Mouse (Mus musculus): ENCODE measurements around the gene Adcy4. TPM values are rescaled to one million over a fixed set of nuclear protein-coding genes. Genes with fewer than 3 reads are reported as not detected.

The Adcy4 gene
- polyA plus RNA-seq, 1 experiment = 7.8 TPM

GRCm38 (mm10) chr14:55747051-55747847, 36.6 kb downstream of the Adcy4 start:
- no peak for DNase-seq (ENCODE audit: low read depth)
- TF ChIP-seq POLR2A (IDR thresholded peaks at IDR 0.05; ENCODE audit: borderline replicate concordance, extremely low read depth, insufficient read depth, insufficient read length, poor library complexity, severe bottlenecking) (no peak), CTCF (IDR thresholded peaks at IDR 0.05; ENCODE audit: borderline replicate concordance, extremely low read depth, insufficient read depth, insufficient read length) (no peak)

GRCm38 (mm10) chr14:55745861-55746237, 38.0 kb downstream of the Adcy4 start:
- TF ChIP-seq CTCF (IDR thresholded peaks at IDR 0.05; ENCODE audit: borderline replicate concordance, extremely low read depth, insufficient read depth, insufficient read length) (no peak), POLR2A (IDR thresholded peaks at IDR 0.05; ENCODE audit: borderline replicate concordance, extremely low read depth, insufficient read depth, insufficient read length, poor library complexity, severe bottlenecking) (no peak)
- no peak for DNase-seq (ENCODE audit: low read depth)

- DNase-seq (ENCODE audit: low read depth) = peak; percentile 93
- TF ChIP-seq POLR2A (IDR thresholded peaks at IDR 0.05; ENCODE audit: borderline replicate concordance, extremely low read depth, insufficient read depth, insufficient read length, poor library complexity, severe bottlenecking) = 0 out of 2 replicates have a peak, but pooled peaks have one; percentile 49
- no peak for TF ChIP-seq CTCF (IDR thresholded peaks at IDR 0.05; ENCODE audit: borderline replicate concordance, extremely low read depth, insufficient read depth, insufficient read length)
Measured at GRCm38 (mm10) chr14:55745180-55745860, 38.6 kb downstream of the Adcy4 start, which contains the start of the genes Dhrs1 and Nop9. Gene Dhrs1, minus strand, starts transcription at chr14:55745690. Gene Nop9, plus strand, starts transcription at chr14:55745693.

GRCm38 (mm10) chr14:55743711-55744110, 40.2 kb downstream of the Adcy4 start:
- TF ChIP-seq CTCF (IDR thresholded peaks at IDR 0.05; ENCODE audit: borderline replicate concordance, extremely low read depth, insufficient read depth, insufficient read length) (peak; percentile 98), POLR2A (IDR thresholded peaks at IDR 0.05; ENCODE audit: borderline replicate concordance, extremely low read depth, insufficient read depth, insufficient read length, poor library complexity, severe bottlenecking) (no peak)
- peak; percentile 83 for DNase-seq (ENCODE audit: low read depth)

- TF ChIP-seq CTCF (IDR thresholded peaks at IDR 0.05; ENCODE audit: borderline replicate concordance, extremely low read depth, insufficient read depth, insufficient read length) (no peak), POLR2A (IDR thresholded peaks at IDR 0.05; ENCODE audit: borderline replicate concordance, extremely low read depth, insufficient read depth, insufficient read length, poor library complexity, severe bottlenecking) (no peak)
- DNase-seq (ENCODE audit: low read depth) = no peak
Measured at GRCm38 (mm10) chr14:55737086-55737687, 46.7 kb downstream of the Adcy4 start.

GRCm38 (mm10) chr14:55735758-55736157, 48.1 kb downstream of the Adcy4 start:
- DNase-seq (ENCODE audit: low read depth) = no peak
- no peak for TF ChIP-seq CTCF (IDR thresholded peaks at IDR 0.05; ENCODE audit: borderline replicate concordance, extremely low read depth, insufficient read depth, insufficient read length)
- TF ChIP-seq POLR2A (IDR thresholded peaks at IDR 0.05; ENCODE audit: borderline replicate concordance, extremely low read depth, insufficient read depth, insufficient read length, poor library complexity, severe bottlenecking) = no peak

- no peak for DNase-seq (ENCODE audit: low read depth)
- TF ChIP-seq POLR2A (IDR thresholded peaks at IDR 0.05; ENCODE audit: borderline replicate concordance, extremely low read depth, insufficient read depth, insufficient read length, poor library complexity, severe bottlenecking) (no peak), CTCF (IDR thresholded peaks at IDR 0.05; ENCODE audit: borderline replicate concordance, extremely low read depth, insufficient read depth, insufficient read length) (no peak)
Measured at GRCm38 (mm10) chr14:55735334-55735733, 48.6 kb downstream of the Adcy4 start.

GRCm38 (mm10) chr14:55734869-55735268, 49.0 kb downstream of the Adcy4 start:
- no peak for DNase-seq (ENCODE audit: low read depth)
- TF ChIP-seq CTCF (IDR thresholded peaks at IDR 0.05; ENCODE audit: borderline replicate concordance, extremely low read depth, insufficient read depth, insufficient read length) (no peak), POLR2A (IDR thresholded peaks at IDR 0.05; ENCODE audit: borderline replicate concordance, extremely low read depth, insufficient read depth, insufficient read length, poor library complexity, severe bottlenecking) (no peak)

- no peak for DNase-seq (ENCODE audit: low read depth)
- TF ChIP-seq CTCF (IDR thresholded peaks at IDR 0.05; ENCODE audit: borderline replicate concordance, extremely low read depth, insufficient read depth, insufficient read length) = no peak
- TF ChIP-seq POLR2A (IDR thresholded peaks at IDR 0.05; ENCODE audit: borderline replicate concordance, extremely low read depth, insufficient read depth, insufficient read length, poor library complexity, severe bottlenecking) = no peak
Measured at GRCm38 (mm10) chr14:55733889-55734288, 50.0 kb downstream of the Adcy4 start.

- TF ChIP-seq POLR2A (IDR thresholded peaks at IDR 0.05; ENCODE audit: borderline replicate concordance, extremely low read depth, insufficient read depth, insufficient read length, poor library complexity, severe bottlenecking) (no peak), CTCF (IDR thresholded peaks at IDR 0.05; ENCODE audit: borderline replicate concordance, extremely low read depth, insufficient read depth, insufficient read length) (no peak)
- DNase-seq (ENCODE audit: low read depth) = peak; percentile 73
Measured at GRCm38 (mm10) chr14:55730531-55731032, 53.3 kb downstream of the Adcy4 start.

GRCm38 (mm10) chr14:55730116-55730515, 53.8 kb downstream of the Adcy4 start:
- TF ChIP-seq CTCF (IDR thresholded peaks at IDR 0.05; ENCODE audit: borderline replicate concordance, extremely low read depth, insufficient read depth, insufficient read length) (no peak), POLR2A (IDR thresholded peaks at IDR 0.05; ENCODE audit: borderline replicate concordance, extremely low read depth, insufficient read depth, insufficient read length, poor library complexity, severe bottlenecking) (no peak)
- DNase-seq (ENCODE audit: low read depth) = no peak

All from brain, embryonic 14.5 days (tissue).